Mouse (Mus musculus): Measurements from ENCODE around the gene Pate1. TPM values are rescaled to one million over a fixed set of nuclear protein-coding genes. Genes with fewer than 3 reads are reported as not detected.

The Pate1 gene
- not detected in 2 replicates for polyA plus RNA-seq (2016; fragmentation: Nextera tagmentation; extraction: Ambion mirVana)

DNA sequence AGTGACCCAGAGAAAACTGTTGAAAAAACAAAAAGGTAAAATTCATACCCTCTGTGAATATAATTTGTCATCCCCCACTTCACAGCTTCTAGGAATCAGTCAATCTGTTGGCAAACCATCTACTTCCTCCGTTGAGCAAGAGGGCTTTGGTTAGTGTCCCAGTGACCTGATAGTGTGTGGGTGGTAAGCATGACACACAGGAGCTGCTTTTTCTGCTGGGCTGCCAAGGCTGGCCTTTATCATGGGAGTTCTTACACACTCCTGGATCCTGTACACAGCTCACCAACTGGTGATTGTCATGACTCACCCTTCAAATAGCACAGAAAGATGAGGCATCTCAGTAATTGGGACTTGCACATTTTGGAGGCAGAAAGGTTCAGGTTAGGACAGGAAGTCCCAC, at the start of gene Pate1:
TSS of gene Pate1 (minus strand) at position 378 of the 400 bp plus-strand sequence.
- DNase-seq (ENCODE audit: low spot score), result no peak
- no peak within 1 kb of the TSS for H3K27ac ChIP-seq
- H3K4me1 ChIP-seq (replicated peaks), result no peaks in the 10 kb centered on the region
- H3K27me3 ChIP-seq (ENCODE audit: insufficient read depth, poor library complexity, severe bottlenecking), result no peaks in the 10 kb centered on the region
- no peaks in the 10 kb centered on the region for H3K9me3 ChIP-seq
- H3K36me3 ChIP-seq, result no peaks in the 10 kb centered on the region
- no peak within 1 kb of the TSS for H3K4me3 ChIP-seq
- 57% methylated on average over 1 of the region's 1 CpGs for WGBS

DNA sequence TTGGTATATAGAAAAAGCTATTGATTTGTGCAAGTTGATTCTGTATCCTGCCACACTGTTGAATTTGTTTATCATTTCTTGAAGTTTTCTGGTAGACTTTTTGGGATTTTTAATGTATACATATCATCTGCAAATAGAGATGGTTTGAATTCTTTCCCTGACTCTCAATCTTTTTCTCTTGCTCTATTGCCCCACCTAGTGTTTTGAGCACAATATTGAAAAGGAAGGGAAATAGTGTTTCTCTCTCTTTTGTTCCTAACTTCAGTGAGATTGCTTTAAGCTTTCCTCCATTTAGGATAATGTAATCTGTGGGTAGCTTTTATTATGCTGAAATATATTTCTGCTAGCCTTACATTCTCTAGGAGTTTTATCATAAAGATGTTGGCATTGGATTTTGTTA, 20.1 kb upstream of the Pate1 start:
- peaks cover 9% of the 10 kb centered on the region; the same call in 1 of the 2 replicates for H3K9me3 ChIP-seq
- no peak for DNase-seq (ENCODE audit: low spot score)

GRCm38 (mm10) chr9:35691924-35692323, 4.7 kb upstream of the Pate1 start:
- H3K4me3 ChIP-seq, result no peak overlapping the region
- peaks cover 10% of the 10 kb centered on the region; the same call in 1 of the 2 replicates for H3K9me3 ChIP-seq
- no peaks in the 10 kb centered on the region for H3K27me3 ChIP-seq (ENCODE audit: insufficient read depth, poor library complexity, severe bottlenecking)
- no peaks in the 10 kb centered on the region for H3K36me3 ChIP-seq
- H3K4me1 ChIP-seq (replicated peaks), result no peaks in the 10 kb centered on the region
- DNase-seq (ENCODE audit: low spot score), result no peak
- H3K27ac ChIP-seq, result no peak overlapping the region

More for the DNA sequence above, 20.1 kb upstream of the Pate1 start:
- Histone ChIP-seq H3K36me3 (no peaks in the 10 kb centered on the region), H3K4me3 (no peak overlapping the region), H3K4me1 (replicated peaks) (no peaks in the 10 kb centered on the region), H3K27ac (no peak overlapping the region), H3K27me3 (ENCODE audit: insufficient read depth, poor library complexity, severe bottlenecking) (no peaks in the 10 kb centered on the region)

DNA sequence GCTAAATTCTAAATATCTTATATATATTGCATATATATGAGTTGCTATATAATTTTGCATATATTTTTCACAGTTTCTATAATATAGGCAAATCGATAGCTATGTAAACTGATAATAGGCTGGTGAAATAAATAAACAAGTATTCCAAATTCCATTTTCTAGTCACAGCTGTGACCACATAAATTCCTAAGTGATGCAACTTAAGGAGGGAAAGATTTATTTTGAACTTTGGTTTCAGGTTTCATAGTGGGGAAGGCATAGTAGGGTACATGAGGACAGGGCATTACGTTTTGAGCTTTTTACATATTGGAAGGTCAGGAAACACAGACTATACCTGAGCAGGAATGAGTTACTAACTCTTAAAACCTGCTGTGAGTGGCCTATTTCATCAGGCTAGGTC, 13.6 kb downstream of the Pate1 start:
- Histone ChIP-seq H3K4me3 (no peak overlapping the region), H3K27ac (no peak overlapping the region), H3K36me3 (no peaks in the 10 kb centered on the region), H3K4me1 (replicated peaks) (no peaks in the 10 kb centered on the region), H3K9me3 (0 out of 2 replicates have a peak, but pooled peaks cover 11% of the 10 kb centered on the region), H3K27me3 (ENCODE audit: insufficient read depth, poor library complexity, severe bottlenecking) (no peaks in the 10 kb centered on the region)
- no peak for DNase-seq (ENCODE audit: low spot score)
- 86% methylated on average over 2 of the region's 2 CpGs for WGBS

DNA sequence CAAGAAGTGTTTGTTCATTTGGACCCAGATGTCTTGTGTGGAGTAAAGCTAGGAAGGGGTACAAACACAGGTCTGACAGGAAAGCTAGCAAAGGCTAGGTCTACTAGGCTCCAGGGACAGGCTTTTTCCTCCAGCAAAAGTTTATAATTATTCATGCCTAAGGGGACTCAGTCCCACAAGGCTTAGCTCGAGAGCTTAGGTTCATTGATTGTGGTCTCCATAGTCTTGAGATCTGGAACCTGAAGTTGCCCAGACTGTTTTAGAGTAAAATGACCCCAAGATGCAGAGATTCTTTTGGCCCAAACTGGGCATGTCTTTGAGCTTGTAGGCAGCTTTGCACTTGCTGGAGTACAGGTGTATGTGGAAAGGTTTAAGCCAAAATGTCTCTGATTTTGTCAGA, 39.1 kb downstream of the Pate1 start, which contains the start of gene Pate3:
TSS of gene Pate3 (minus strand) at position 101 of the 400 bp plus-strand sequence.
- Histone ChIP-seq H3K27me3 (ENCODE audit: insufficient read depth, poor library complexity, severe bottlenecking) (no peaks in the 10 kb centered on the region), H3K4me1 (replicated peaks) (no peaks in the 10 kb centered on the region), H3K9me3 (peaks cover 19% of the 10 kb centered on the region), H3K36me3 (no peaks in the 10 kb centered on the region), H3K4me3 (no peak within 1 kb of the TSS), H3K27ac (no peak within 1 kb of the TSS)
- 74% methylated on average over 1 of the region's 1 CpGs for WGBS
- DNase-seq (ENCODE audit: low spot score), result no peak

Other genes starting within 250 kb of the Pate1 start
- not detected in 2 replicates for gene Gm1113, start 169.1 kb downstream of the Pate1 start, polyA plus RNA-seq (2016; fragmentation: Nextera tagmentation; extraction: Ambion mirVana)
- 7.3 and 8.1 TPM in 2 replicates for gene Ddx25, start 128.9 kb downstream of the Pate1 start, polyA plus RNA-seq (2016; fragmentation: Nextera tagmentation; extraction: Ambion mirVana)
- gene Pus3, start 128.8 kb downstream of the Pate1 start, polyA plus RNA-seq (2016; fragmentation: Nextera tagmentation; extraction: Ambion mirVana), result 15.8 and 17.8 TPM in 2 replicates
- 1.5 and 1.7 TPM in 2 replicates for gene Pate2, start 117.1 kb downstream of the Pate1 start, polyA plus RNA-seq (2016; fragmentation: Nextera tagmentation; extraction: Ambion mirVana)
- gene Hyls1, start 117.0 kb downstream of the Pate1 start, polyA plus RNA-seq (2016; fragmentation: Nextera tagmentation; extraction: Ambion mirVana), result 24.2 and 26.8 TPM in 2 replicates
- not detected in 2 replicates for gene Pate4, start 75.4 kb downstream of the Pate1 start, polyA plus RNA-seq (2016; fragmentation: Nextera tagmentation; extraction: Ambion mirVana)
- not detected in 2 replicates for gene Pate3, start 39.2 kb downstream of the Pate1 start, polyA plus RNA-seq (2016; fragmentation: Nextera tagmentation; extraction: Ambion mirVana)
- gene Gm17677, start 53.7 kb upstream of the Pate1 start, polyA plus RNA-seq (2016; fragmentation: Nextera tagmentation; extraction: Ambion mirVana), result not detected in 2 replicates
- gene Gm17727, start 90.7 kb upstream of the Pate1 start, polyA plus RNA-seq (2016; fragmentation: Nextera tagmentation; extraction: Ambion mirVana), result not detected in 2 replicates
- gene Gm27235, start 102.7 kb upstream of the Pate1 start, polyA plus RNA-seq (2016; fragmentation: Nextera tagmentation; extraction: Ambion mirVana), result not detected in 2 replicates
- not detected in 2 replicates for gene D730048I06Rik, start 102.7 kb upstream of the Pate1 start, polyA plus RNA-seq (2016; fragmentation: Nextera tagmentation; extraction: Ambion mirVana)
- not detected in 2 replicates for gene 9230110F15Rik, start 156.8 kb upstream of the Pate1 start, polyA plus RNA-seq (2016; fragmentation: Nextera tagmentation; extraction: Ambion mirVana)
- not detected in 2 replicates for gene 9230113P08Rik, start 221.0 kb upstream of the Pate1 start, polyA plus RNA-seq (2016; fragmentation: Nextera tagmentation; extraction: Ambion mirVana)